Mouse (Mus musculus): ENCODE measurements around the gene Tesk1.

Gene Tesk1

DNA sequence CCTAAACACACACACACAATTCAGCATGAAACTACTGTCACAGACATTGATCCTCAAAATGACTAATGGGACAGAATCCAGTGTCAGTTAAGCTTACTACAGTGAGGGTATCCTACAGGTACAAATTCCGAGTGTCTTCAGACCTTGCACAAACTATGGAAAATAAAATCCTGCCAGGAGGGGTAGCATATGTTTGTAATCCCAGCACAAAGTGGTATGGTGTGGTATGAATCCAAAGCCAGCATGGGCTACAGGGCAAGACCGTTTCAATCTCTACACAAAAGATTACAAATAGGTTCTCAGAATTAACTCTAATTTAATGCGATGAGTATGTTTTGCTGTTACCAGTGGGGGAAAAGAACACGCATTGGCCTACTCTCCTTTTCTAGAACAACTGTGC is at the start of gene Tesk1:
TSS of gene Tesk1 (plus strand) at position 301 of the 400 bp plus-strand sequence.
- DNase-seq (ENCODE audit: low spot score): no peak

DNA sequence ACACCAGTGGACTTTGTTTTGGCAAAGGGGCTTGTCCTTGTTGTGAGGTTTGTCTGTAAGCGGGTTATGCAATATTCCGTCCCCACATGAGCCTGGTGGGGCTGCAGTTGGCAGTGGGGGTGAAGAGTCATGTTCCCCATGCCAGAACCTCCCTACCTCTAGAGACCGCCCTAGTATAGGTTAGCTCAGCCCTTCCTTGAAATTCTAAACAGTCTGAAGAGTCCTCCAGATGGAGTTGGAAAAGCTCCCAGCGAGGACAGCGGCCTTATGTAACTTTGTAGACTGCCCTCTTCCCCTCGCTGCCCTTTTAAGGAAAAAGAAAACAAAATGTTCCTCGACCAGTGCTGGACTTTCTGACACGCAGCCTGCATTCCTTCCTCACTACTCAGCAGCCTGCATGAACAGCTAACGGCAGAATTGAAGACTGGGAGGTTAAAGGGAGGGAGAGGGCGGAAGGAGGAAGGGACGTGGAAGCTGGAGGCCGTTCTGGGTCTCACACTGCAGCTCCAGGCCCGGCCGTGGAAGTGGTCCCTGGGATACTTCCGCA is 47.3 kb upstream of the Tesk1 start:
- peak; percentile 70 for DNase-seq (ENCODE audit: low spot score)

DNA sequence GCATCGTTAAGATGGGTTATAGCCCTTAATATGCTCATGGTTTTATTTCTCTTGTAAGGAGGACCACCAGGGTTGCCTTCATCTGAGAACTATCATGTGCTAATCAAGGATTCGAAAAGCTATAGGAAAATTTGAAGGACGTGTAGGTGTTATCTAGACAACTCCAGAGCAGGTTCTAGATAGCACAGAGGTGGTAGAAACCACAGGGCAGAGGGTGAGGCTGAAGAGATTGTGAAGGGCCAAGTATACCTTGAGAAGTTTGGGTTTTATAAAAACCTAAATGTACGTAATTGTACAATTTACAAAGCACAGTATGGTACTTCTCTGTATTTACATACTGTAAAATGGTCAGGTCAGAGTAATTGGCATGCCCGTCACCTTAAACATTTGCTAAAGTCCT is 46.6 kb upstream of the Tesk1 start:
- DNase-seq (ENCODE audit: low spot score): no peak

DNA sequence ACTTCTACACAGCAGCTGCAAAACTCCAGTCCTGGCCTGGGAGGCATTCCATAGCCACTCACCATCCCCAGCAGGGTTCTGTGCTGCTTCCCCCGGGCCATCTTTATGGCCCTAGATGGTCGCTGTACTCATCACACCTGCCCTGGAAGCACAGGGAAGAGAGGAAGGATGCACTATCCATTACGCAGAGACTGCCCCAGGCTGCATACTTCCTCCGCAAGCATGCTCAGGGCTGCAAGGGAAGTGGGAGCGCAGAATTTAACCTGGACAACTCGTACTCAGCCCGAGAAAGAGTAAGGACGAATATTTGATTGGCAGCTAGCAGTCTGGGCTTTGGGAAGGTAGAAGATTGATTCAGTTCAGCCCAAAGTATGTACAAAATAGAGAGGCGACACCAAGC is 45.9 kb upstream of the Tesk1 start:
- no peak for DNase-seq (ENCODE audit: low spot score)

DNA sequence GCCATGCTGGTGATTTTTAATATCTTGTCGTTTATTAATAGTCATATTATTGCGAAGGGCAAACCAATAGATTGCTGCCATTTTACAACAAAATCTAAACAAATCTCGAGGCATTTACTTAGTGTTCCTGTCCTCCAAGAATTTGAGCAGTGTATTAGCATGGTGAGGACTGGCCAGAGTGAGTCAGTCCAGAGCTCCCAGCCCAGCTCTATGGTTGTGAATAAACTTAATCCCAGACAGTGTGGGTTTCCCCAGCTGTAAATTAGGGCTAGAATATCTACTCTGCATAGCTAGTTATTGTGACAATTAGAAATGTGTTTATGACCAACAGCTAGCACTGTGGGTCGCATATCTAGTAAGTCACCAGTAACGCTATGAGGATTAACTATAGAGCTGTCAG is 45.4 kb upstream of the Tesk1 start:
- no peak for DNase-seq (ENCODE audit: low spot score)

DNA sequence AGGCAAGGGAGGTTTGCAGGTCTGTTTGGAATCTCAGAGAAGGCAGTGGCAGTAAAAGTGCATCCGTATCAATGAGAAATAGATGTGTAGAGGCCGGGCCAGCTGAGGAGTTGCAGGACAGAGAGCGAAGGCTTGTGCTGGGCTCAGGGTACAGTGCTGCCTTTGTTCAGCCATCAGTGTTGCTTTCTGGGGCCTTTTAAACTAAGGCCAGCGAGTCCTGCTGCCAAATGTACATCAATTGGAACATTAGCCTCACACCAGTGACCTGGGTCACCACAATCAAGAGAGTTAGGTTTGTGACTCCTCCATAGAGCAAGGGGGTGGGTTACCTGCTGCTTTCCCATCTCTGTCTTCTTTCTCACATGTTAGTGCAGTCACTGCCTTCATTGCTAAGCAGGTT is 43.7 kb upstream of the Tesk1 start:
- no peak for DNase-seq (ENCODE audit: low spot score)

DNA sequence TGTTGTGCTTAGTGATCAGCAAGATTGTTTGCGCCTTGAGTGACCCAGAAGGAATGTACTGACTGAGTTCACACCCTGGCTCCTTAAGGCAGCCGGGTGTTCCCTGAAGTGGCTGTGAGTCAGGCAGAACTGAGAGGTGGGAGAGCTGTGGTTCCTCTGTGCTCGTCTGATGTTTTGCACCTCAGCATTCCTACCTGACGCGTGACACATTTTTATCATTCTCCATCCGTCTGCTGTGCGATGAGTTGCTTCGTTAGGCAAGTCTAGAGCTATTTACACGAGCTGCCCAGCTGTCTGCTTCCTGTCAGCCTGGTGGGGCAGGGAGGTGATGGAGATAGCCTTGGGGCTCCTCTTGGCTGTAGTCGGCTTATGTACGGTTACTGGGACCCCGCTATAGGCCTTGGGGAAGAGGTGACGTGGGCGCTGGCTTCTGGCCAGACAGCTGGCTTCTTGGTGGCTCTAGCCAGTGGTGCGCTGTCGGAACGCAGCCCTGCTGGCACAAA is 42.9 kb upstream of the Tesk1 start:
- DNase-seq (ENCODE audit: low spot score): no peak

DNA sequence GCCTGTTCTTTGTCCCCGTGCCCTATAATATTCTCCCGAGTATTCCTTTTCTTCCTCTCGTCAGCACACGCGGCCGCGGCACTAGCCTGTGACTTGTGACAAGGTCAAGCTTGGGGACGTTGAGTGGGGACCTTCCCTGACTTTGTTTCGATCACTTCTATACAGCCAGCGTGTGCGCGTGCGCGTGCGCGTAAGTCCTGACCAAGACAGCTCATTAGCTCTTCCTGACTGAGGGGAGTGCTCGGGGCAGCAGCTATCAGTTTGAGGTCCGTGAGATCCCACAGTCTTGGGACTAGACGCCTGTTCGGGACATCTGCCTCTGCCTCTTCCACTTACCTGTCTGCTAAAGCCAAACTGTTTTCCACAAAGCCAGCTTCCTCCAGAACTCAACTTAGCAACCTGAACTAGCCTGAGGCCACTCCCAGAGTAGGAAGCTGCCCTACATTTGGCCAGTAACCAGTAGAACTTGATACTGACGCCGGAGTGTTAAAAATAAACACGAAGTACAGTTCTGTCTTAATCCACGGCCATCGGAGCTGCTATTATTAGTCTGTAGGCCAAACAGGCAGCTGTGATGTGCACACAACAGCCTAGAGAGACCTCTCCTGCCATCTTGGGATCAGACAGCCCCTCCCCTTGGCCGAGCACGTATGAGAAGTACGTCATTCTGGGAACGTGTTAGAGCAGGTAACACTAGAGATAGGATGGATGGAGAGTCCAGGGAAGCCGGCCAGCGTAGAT is 42.2 kb upstream of the Tesk1 start:
- DNase-seq (ENCODE audit: low spot score): no peak

DNA sequence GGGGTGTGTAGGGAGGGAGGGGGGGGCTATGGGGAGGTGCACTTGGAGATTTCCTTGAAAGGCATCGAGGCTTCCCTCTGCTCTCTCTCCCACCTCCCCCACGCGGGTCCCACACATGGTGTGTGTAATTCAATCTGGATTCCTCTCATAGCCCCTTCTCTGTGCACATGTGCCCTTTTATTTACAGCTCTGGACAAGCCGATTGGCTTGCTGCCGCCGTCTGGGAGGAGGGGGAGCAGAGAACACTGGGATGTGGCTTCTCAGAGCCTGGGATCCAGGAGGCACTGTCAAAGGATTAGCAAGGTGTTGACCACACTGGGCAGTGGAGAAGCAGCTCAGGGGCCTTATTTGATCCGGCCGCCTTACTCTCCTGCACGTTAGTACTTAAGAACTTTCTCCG is 40.8 kb upstream of the Tesk1 start:
- DNase-seq (ENCODE audit: low spot score): peak; percentile 65

DNA sequence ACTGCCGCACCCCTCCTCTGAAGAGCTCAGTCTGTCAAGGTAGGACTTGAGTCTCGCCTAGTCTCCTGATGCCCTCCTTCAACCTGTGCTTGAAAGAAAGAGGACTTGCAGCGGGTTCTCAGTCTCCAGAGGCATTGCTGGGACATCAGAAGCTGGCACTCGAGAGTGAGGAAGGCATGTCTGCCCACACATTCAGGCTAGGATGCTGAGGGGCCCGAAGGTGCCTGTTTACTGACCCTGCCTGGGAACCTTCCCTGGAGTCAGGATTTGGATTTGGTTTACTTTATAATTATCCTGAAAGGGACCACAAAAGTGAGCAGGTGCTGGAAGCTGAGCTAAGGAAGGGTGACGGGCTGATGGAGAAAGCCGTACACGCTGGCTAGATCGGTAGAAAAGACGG is 40.3 kb upstream of the Tesk1 start:
- DNase-seq (ENCODE audit: low spot score): no peak

DNA sequence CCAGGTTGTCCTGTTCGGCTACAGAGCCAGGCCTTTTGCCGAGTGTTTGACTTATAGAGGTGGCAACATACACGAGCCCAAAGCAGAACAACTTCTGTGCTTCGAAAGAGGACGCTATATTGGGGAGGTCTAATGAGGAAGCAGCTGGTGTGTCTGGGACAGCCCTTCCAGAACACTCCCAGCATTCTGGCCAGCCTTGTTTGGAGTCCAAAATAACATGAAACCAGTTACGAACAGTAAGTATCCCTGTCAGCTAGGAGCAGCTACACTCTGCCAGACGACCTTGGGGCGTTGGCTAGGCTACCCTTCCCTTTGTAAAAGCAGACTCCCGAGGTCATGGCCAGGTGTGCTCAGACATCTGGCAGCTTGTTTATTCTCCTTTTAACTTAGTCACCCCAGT is 39.5 kb upstream of the Tesk1 start:
- DNase-seq (ENCODE audit: low spot score): no peak

DNA sequence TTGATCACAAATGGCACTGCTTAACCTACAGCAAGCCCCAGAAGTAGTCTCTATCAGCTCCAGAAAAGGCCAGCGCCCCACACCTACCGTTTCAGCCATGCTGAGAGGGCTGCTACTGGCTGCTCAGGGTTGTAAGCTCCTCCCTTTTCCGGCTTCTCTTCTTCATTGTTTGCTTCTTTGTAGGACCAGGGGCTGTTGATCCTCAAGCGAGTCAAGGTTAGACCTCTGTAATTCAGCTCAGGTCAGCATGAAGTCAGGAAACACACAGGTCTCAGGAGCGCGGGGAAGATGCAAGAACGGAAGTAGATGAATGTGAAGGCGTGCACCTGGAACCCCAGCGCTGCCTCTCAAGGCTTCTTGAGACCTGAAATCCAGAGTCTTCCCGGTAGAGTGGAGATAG is 37.0 kb upstream of the Tesk1 start:
- no peak for DNase-seq (ENCODE audit: low spot score)

DNA sequence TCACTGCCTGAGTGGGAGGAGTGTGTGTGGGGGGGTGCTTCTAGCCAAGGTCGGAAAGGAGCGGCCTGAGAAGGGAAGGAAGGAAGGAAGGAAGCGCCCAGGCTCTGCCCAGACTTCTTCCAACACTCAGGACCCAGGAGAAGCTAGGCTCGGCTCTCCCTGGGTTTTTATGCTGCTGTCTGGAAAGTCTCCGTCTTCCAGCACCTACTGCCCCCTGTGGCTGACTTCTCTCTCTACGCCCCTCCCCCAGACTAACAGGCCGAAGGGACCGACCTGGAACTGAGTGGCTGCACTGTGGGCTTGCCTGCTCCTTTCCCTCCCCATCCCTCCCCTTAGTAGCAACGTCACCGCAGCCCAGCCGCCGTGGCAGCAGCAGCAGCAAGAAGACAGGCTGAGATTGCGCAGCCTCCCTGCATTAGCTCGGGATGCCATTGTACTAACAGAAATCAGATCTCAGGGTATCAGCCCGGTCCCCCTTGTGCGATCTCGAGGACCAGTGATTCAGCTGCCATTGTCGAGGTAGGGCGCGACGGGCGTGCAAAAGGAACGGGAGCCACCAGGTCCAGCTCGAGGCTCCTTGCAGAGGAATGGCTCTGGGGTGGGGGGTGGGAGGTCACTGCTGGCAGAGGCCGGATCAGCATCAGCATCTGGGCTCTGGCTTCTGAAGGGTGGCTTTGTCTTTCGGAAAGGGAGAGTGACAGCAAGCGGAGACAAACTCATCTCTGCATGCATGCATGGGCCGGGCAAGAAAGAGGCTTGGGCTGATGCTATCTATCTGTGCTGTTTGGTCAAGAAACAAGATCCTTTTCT is 35.4 kb upstream of the Tesk1 start:
- DNase-seq (ENCODE audit: low spot score): peak; percentile 93

DNA sequence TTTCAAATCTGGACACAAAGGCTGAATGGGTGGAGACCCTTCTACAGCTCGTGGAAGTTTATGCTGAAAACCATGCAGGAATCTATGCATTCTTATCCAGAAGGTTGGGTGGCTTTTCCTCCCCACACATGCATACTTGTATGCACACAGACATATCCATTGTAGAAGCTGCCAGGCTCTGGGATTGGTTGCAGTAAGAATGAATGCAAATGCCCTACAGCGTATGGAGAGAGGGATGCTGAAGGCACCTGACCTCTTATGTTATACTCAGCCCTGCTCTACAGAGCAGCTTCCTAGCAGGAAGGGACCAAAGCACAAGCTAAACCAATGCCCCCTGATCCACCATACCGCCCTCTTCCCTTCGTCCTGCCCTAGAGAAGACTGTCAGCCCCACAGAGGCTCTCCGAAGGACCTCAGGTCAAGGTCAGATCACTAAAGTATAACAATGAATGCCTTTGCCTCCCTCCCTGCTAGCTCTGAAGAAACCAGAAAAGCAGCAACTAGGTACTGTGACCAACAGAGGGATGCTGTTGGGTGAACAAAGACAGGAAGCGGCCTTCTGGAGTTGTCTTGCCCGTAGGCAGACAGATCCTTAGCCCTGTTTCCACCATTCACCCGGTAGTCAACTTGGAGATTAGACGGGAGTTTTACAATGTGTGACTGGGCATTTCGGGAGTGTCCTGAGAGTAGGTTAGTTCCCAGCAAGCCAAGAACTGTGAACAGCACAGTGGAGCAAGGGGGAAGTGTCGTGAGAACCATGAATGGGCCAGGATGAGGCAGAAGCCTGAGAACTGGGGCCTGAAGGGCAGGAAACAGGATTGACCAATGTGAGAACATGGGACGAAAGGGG is 34.4 kb upstream of the Tesk1 start:
- DNase-seq (ENCODE audit: low spot score): no peak

DNA sequence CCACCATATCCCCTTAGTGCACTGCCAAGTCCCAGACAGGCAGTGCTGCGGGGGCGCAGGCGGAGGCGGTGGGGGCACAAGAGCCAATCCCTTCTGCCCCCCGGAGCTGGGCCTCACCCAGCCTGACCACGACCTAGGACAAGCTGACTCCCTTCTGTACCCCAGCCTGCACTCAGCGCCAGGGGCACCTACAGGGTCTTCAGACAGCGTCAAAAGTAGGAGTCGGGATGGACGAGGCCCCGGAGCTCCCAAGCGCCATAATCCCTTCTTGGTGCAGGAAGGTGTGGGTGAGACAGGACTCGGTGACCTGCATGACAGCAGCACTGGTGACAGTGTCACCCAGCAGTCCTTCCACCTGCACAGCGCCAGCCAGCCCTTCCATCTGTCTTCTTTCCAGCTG is 27.0 kb upstream of the Tesk1 start:
- no peak for DNase-seq (ENCODE audit: low spot score)

DNA sequence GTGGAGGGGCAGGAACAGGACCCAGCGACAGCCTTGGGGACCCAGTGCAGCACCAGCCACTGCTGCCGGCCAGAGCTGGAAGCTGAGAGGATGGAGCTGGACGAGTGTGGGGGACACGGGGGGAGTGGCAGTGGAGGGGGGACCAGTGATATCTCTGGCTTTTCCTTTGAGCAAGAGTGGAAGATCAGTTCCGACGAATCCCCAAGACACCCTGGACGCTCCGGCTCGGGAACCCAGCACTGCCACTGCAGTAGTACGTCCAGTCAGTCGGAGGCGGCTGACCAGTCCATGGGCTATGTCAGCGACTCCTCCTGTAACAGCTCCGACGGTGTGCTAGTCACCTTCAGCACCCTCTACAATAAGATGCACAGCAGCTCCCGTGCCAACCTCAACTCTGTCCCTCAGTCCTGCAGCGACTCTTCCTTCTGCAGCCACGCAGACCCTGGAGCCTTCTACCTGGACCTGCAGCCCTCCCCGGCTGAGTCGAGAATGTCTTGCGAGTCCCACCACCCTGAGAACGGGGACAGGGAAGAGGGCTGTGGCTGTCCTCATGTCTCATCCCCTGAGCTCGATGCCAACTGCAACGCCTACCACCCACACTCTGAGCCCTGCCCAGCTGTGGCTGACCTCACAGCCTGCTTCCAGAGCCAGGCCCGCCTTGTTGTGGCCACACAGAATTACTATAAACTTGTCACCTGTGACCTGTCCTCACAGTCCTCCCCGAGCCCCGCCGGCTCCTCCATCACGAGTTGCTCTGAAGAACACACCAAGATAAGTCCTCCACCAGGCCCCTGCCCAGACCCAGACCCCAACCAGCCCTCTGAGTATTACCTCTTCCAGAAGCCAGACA is 26.3 kb upstream of the Tesk1 start:
- no peak for DNase-seq (ENCODE audit: low spot score)

DNA sequence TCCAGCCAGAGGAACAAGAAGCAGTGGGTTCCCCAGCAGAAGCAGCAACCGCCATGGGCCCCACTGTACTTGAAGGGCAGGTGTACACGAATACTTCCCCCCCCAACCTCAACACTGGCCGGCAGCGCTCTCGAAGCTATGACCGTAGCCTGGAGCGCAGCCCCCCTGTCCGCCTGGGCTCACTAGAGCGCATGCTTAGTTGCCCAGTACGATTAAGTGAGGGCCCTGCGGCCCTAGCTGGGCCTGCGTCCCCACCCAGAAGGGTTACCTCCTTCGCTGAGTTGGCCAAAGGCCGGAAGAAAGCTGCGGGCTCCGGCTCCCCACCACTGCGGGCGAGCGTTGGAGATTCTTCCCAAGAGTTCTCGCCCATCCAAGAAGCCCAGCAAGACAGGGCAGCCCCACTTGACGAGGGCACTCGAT is 25.7 kb upstream of the Tesk1 start:
- no peak for DNase-seq (ENCODE audit: low spot score)

DNA sequence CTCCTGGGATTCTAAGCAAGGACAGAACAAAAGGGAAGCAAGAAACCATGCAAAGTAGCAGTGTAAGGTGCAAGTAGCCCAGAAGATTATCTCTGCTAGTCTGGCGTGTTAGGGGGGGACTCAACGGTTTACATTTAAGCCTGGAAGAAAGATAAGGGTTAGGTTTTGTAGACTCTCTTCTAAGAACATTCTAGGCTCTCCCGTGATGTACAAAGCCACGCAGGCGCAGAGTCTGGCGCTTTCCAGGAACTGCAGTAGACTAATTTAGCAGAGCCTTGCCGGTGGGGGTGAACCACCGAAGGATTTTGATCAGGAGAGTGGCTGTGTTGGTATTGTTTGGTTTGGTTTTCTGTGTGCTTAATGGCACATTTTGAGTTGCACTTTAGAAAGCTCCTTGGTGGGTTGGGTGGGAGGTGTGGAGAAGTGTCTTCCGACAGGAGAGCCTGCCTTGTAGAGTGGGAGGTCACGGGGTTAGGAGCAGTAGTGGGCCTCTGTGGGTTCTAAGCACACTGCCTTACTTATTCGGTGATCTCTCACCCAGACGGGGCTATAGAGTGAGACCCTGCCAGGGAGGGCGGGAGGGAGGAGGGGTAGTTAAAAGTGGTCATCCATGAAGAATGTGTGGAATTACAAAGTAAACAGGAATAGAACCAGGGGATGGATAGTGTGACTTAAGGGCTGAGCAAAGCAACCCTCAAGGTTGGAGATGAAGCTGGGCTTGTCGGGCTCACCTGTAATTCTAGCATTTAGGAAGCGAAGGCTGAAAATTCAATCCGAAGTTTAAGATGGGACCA is 24.3 kb upstream of the Tesk1 start:
- no peak for DNase-seq (ENCODE audit: low spot score)

DNA sequence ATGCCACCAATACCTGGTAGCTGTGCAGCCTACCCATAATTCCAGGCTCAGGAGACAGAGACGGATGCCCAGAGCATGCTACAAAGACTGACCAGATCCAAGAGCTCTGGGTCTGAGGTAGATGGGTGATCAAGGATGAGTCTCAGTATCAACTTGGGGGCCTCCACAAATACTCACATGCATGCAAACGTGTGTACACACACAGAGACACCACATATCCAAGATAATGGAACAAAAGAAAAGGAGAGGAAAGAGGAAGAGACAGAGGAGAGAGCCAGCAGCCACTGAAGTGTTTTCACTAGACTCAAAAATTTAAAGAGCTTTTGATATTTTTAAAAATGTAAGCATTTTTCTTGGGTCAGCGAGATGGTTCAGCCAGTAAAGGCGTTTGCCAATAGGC is 23.3 kb upstream of the Tesk1 start:
- DNase-seq (ENCODE audit: low spot score): no peak

DNA sequence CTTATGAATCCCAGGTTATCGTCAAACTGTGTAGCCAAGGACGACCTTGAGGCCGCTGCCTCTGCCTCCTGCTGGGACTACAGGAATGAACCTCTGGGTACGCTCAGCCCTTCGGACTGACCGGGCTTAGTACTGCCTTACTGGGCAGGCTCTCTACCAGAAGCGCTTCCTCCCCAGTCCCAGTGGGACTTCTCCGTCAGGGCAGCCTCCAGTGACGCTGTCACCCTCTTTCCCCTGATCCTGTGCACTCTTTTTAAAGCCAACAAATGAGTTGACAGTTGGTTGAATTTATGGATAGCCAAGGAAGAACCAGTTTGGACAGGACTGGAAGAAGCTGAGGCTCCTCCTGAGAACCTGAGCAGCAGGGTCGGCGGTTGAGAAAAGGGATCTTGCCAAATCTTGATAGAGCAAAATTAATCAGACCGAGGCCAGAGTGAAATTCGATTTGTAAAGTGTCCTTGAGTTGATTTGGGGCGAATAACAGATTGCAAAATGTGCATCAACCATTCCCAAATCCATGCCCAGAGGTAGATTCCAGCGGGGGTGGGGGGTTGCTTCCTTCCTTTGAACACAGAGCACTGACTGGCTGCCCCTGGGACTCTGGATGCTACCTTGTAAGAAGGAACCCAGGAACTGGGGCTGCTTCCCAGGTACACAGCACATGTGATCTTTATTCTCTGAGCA is 22.6 kb upstream of the Tesk1 start:
- no peak for DNase-seq (ENCODE audit: low spot score)

All from embryo, embryonic 10 days (tissue).